ENCODE assay signal across 24 mouse cellular contexts in the genomic region with DNA sequence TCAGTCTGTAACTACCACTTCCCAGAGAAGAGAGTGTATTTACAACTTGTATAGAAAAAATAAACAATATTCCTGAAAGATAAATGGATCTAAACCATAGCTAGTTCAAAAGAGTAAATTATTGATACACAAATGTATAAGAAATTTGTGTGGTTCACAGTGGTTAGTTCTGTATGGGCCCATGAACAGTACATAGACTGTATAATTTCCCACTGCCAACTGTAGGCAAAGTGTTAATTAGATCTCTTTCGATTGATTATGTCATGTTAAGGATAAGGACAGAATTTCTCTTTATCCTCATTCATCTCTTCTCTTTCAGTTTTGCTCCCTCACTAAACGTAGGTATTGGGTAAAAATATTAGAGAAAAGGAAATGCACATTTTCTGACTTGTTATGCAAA.
DNase-seq lines count a peak whose midpoint lies in the region; ATAC-seq lines count a peak whose summit lies in the region.
"Had no signal": no experiment of that assay in that cellular context is flagged by ENCODE, and none has a peak within 500 bp of the region (broad histone marks: within the 10 kb centered on the region; RNA-seq: fewer than 3 reads in every experiment).

No protein-coding gene starts in this region.

- no peak overlapping the region for H3K4me3 ChIP-seq in forebrain, embryonic 16.5 days (replicated peaks; ENCODE audit: low read length)
- no peak overlapping the region for H3K4me3 ChIP-seq in forebrain, embryonic 12.5 days (replicated peaks)
- H3K4me3 ChIP-seq in midbrain, embryonic 13.5 days (replicated peaks) = no peak overlapping the region
- no peak overlapping the region for H3K4me3 ChIP-seq in midbrain, embryonic 11.5 days (ENCODE audit: low read depth, low read length)
- H3K4me3 ChIP-seq in neural tube, embryonic 14.5 days (ENCODE audit: low read depth, low read length) = no peak overlapping the region
- H3K4me3 ChIP-seq: embryonic facial prominence, embryonic 10.5 days; embryonic facial prominence, embryonic 13.5 days; erythroblast, embryonic 14.5 days; heart, embryonic 10.5 days; heart, embryonic 13.5 days; hindbrain, embryonic 15.5 days; intestine, embryonic 15.5 days had no signal

- WGBS in forebrain, embryonic 16.5 days = 43% methylated on average over 2 of the region's 2 CpGs
- 80% methylated on average over 2 of the region's 2 CpGs for WGBS in forebrain, embryonic 12.5 days
- WGBS in midbrain, embryonic 13.5 days = 73% methylated on average over 2 of the region's 2 CpGs
- 83% methylated on average over 2 of the region's 2 CpGs for WGBS in midbrain, embryonic 11.5 days
- WGBS in neural tube, embryonic 14.5 days = 76% methylated on average over 2 of the region's 2 CpGs

- no peaks in the 10 kb centered on the region for H3K27me3 ChIP-seq in forebrain, embryonic 16.5 days (replicated peaks; ENCODE audit: control insufficient read depth, insufficient read depth, low read length)
- no peaks in the 10 kb centered on the region for H3K27me3 ChIP-seq in forebrain, embryonic 12.5 days
- H3K27me3 ChIP-seq in midbrain, embryonic 13.5 days = no peaks in the 10 kb centered on the region
- H3K27me3 ChIP-seq in midbrain, embryonic 11.5 days (ENCODE audit: control insufficient read depth, insufficient read depth, low read length) = no peaks in the 10 kb centered on the region
- no peaks in the 10 kb centered on the region for H3K27me3 ChIP-seq in neural tube, embryonic 14.5 days (ENCODE audit: control insufficient read depth, insufficient read depth, low read length)
- H3K27me3 ChIP-seq: embryonic facial prominence, embryonic 13.5 days; heart, embryonic 13.5 days; hindbrain, embryonic 15.5 days; intestine, embryonic 15.5 days had no signal

- H3K27ac ChIP-seq in forebrain, embryonic 16.5 days (ENCODE audit: low read length) = no peak overlapping the region
- H3K27ac ChIP-seq in forebrain, embryonic 12.5 days = no peak overlapping the region
- no peak overlapping the region for H3K27ac ChIP-seq in midbrain, embryonic 13.5 days
- H3K27ac ChIP-seq in midbrain, embryonic 11.5 days (ENCODE audit: low read depth, low read length) = no peak overlapping the region
- no peak overlapping the region for H3K27ac ChIP-seq in neural tube, embryonic 14.5 days (ENCODE audit: low read depth, low read length)
- H3K27ac ChIP-seq: embryonic facial prominence, embryonic 10.5 days; embryonic facial prominence, embryonic 13.5 days; heart, embryonic 10.5 days; heart, embryonic 13.5 days; hindbrain, embryonic 15.5 days; intestine, embryonic 15.5 days had no signal

- H3K36me3 ChIP-seq in forebrain, embryonic 16.5 days (ENCODE audit: control insufficient read depth, insufficient read depth) = no peaks in the 10 kb centered on the region
- no peaks in the 10 kb centered on the region for H3K36me3 ChIP-seq in forebrain, embryonic 12.5 days (replicated peaks)
- no peaks in the 10 kb centered on the region for H3K36me3 ChIP-seq in midbrain, embryonic 13.5 days
- H3K36me3 ChIP-seq in midbrain, embryonic 11.5 days (ENCODE audit: control insufficient read depth, insufficient read depth, low read length) = no peaks in the 10 kb centered on the region
- no peaks in the 10 kb centered on the region for H3K36me3 ChIP-seq in neural tube, embryonic 14.5 days (ENCODE audit: control insufficient read depth, insufficient read depth, low read length)
- H3K36me3 ChIP-seq: embryonic facial prominence, embryonic 10.5 days; embryonic facial prominence, embryonic 13.5 days; heart, embryonic 10.5 days; heart, embryonic 13.5 days; hindbrain, embryonic 15.5 days; intestine, embryonic 15.5 days had no signal

- no peak for DNase-seq in midbrain, embryonic 11.5 days (ENCODE audit: low spot score, missing footprints)
- no peak for DNase-seq in neural tube, embryonic 10.5 days (ENCODE audit: extremely low spot score, low spot score)
- DNase-seq: adrenal gland, adult 2 months; adrenal gland, postnatal 14 days; cerebellum, adult 11-12 months; cerebellum, adult 8-10 months; cerebellum, postnatal 36 days; embryo, embryonic 11 days; gastrocnemius, postnatal 25 days; heart, adult 18-20 months; heart, postnatal 14 days; heart, postnatal 4 days had no signal

- H3K9ac ChIP-seq in forebrain, embryonic 16.5 days (replicated peaks; ENCODE audit: low read depth, low read length) = no peak overlapping the region
- H3K9ac ChIP-seq in forebrain, embryonic 12.5 days = no peak overlapping the region
- H3K9ac ChIP-seq in midbrain, embryonic 13.5 days (replicated peaks) = no peak overlapping the region
- no peak overlapping the region for H3K9ac ChIP-seq in midbrain, embryonic 11.5 days (ENCODE audit: low read length)
- H3K9ac ChIP-seq in neural tube, embryonic 14.5 days (replicated peaks; ENCODE audit: low read depth, low read length) = no peak overlapping the region
- H3K9ac ChIP-seq: embryonic facial prominence, embryonic 13.5 days; heart, embryonic 13.5 days; hindbrain, embryonic 15.5 days; intestine, embryonic 15.5 days had no signal

- H3K4me1 ChIP-seq in forebrain, embryonic 16.5 days (replicated peaks; ENCODE audit: control insufficient read depth, insufficient read depth, low read length) = no peaks in the 10 kb centered on the region
- no peaks in the 10 kb centered on the region for H3K4me1 ChIP-seq in forebrain, embryonic 12.5 days
- no peaks in the 10 kb centered on the region for H3K4me1 ChIP-seq in midbrain, embryonic 13.5 days (replicated peaks)
- H3K4me1 ChIP-seq in midbrain, embryonic 11.5 days (ENCODE audit: control insufficient read depth, insufficient read depth, low read length) = no peaks in the 10 kb centered on the region
- H3K4me1 ChIP-seq in neural tube, embryonic 14.5 days (ENCODE audit: control insufficient read depth, insufficient read depth, low read length) = no peaks in the 10 kb centered on the region
- H3K4me1 ChIP-seq: embryonic facial prominence, embryonic 10.5 days; embryonic facial prominence, embryonic 13.5 days; heart, embryonic 10.5 days; heart, embryonic 13.5 days; hindbrain, embryonic 15.5 days; intestine, embryonic 15.5 days had no signal

- H3K9me3 ChIP-seq in forebrain, embryonic 16.5 days (ENCODE audit: control insufficient read depth, low read length) = no peaks in the 10 kb centered on the region
- no peaks in the 10 kb centered on the region for H3K9me3 ChIP-seq in forebrain, embryonic 12.5 days
- no peaks in the 10 kb centered on the region for H3K9me3 ChIP-seq in midbrain, embryonic 13.5 days
- no peaks in the 10 kb centered on the region for H3K9me3 ChIP-seq in midbrain, embryonic 11.5 days (ENCODE audit: control insufficient read depth, low read length)
- H3K9me3 ChIP-seq in neural tube, embryonic 14.5 days (ENCODE audit: control insufficient read depth, low read length) = no peaks in the 10 kb centered on the region
- H3K9me3 ChIP-seq: embryonic facial prominence, embryonic 10.5 days; embryonic facial prominence, embryonic 13.5 days; heart, embryonic 10.5 days; heart, embryonic 13.5 days; hindbrain, embryonic 15.5 days; intestine, embryonic 15.5 days had no signal

- H3K4me2 ChIP-seq in forebrain, embryonic 16.5 days (ENCODE audit: low read length) = no peak overlapping the region
- no peak overlapping the region for H3K4me2 ChIP-seq in forebrain, embryonic 12.5 days
- no peak overlapping the region for H3K4me2 ChIP-seq in midbrain, embryonic 13.5 days (replicated peaks)
- no peak overlapping the region for H3K4me2 ChIP-seq in midbrain, embryonic 11.5 days
- no peak overlapping the region for H3K4me2 ChIP-seq in neural tube, embryonic 14.5 days (ENCODE audit: low read depth, low read length)
- H3K4me2 ChIP-seq: embryonic facial prominence, embryonic 13.5 days; heart, embryonic 13.5 days; hindbrain, embryonic 15.5 days; intestine, embryonic 15.5 days had no signal

- 0 out of 2 replicates have a peak, but pooled peaks have one; percentile 47 for ATAC-seq in forebrain, embryonic 16.5 days
- ATAC-seq in forebrain, embryonic 12.5 days (ENCODE audit: low FRiP score) = no peak
- ATAC-seq in midbrain, embryonic 13.5 days = 0 out of 2 replicates have a peak, but pooled peaks have one; percentile 37
- no peak for ATAC-seq in midbrain, embryonic 11.5 days (ENCODE audit: low FRiP score)
- ATAC-seq in neural tube, embryonic 14.5 days (ENCODE audit: low read depth) = peak; percentile 47; the same call in 1 of the 2 replicates
- ATAC-seq: CD4-positive, CD25-positive, alpha-beta regulatory T cell, adult 4 months; intestine, embryonic 15.5 days had no signal

Comparison
In these comparisons a context has a peak if more than half of its experiments do, and no peak if none do; other contexts are left out.
1. ATAC-seq: peak in forebrain, embryonic 16.5 days (single experiment), midbrain, embryonic 13.5 days (single experiment) and neural tube, embryonic 14.5 days (single experiment); none in forebrain, embryonic 12.5 days (single experiment) and midbrain, embryonic 11.5 days (single experiment).